Mouse (Mus musculus) myocyte (in vitro differentiated cells): ENCODE data around the gene Klk10.

ENCODE experiments used
- CEBPB ChIP-seq: IDR thresholded peaks from 2 replicates; pipeline ENCODE4 v1.6.1; 2011; ENCODE audit warnings: mild to moderate bottlenecking, moderate library complexity; ENCODE audit not compliant: poor library complexity, insufficient read depth, severe bottlenecking
- E2F4 ChIP-seq: IDR thresholded peaks from one replicate; pipeline ENCODE4 v1.6.1; 2011; ENCODE audit warnings: mild to moderate bottlenecking, control low read depth, moderate library complexity; ENCODE audit not compliant: insufficient read depth
- MAX ChIP-seq: IDR thresholded peaks from one replicate; pipeline ENCODE4 v1.6.1; 2011; ENCODE audit warnings: low read depth, mild to moderate bottlenecking, control low read depth
- MYOD1 ChIP-seq, 3 experiments: IDR thresholded peaks; one replicate each; pipeline ENCODE4 v1.6.1; 2011; ENCODE audit warnings: control low read depth in 2 of 3, low read depth in 2 of 3, mild to moderate bottlenecking in 2 of 3, moderate library complexity in 1 of 3; ENCODE audit not compliant: insufficient read length in 2 of 3, control insufficient read depth in 1 of 3
- POLR2A ChIP-seq: IDR thresholded peaks from one replicate; pipeline ENCODE4 v1.6.1; 2011; ENCODE audit warnings: low read depth, mild to moderate bottlenecking, control low read depth, moderate library complexity; ENCODE audit not compliant: insufficient read length
- POLR2AphosphoS2 ChIP-seq: IDR thresholded peaks from one replicate; pipeline ENCODE4 v1.6.1; 2011; ENCODE audit warnings: low read depth, control low read depth; ENCODE audit not compliant: insufficient read length
- REST ChIP-seq: IDR thresholded peaks from one replicate; pipeline ENCODE4 v1.6.1; 2011; ENCODE audit warnings: mild to moderate bottlenecking, control low read depth, moderate library complexity; ENCODE audit not compliant: insufficient read depth, insufficient read length
- SRF ChIP-seq: IDR thresholded peaks from one replicate; pipeline ENCODE4 v1.6.1; 2011; ENCODE audit warnings: low read depth; ENCODE audit not compliant: control insufficient read depth, insufficient read length
- TCF12 ChIP-seq: IDR thresholded peaks from one replicate; pipeline ENCODE4 v1.6.1; 2011; ENCODE audit warnings: mild to moderate bottlenecking, control low read depth; ENCODE audit not compliant: poor library complexity, insufficient read depth, severe bottlenecking
- USF1 ChIP-seq: IDR thresholded peaks from one replicate; pipeline ENCODE4 v1.6.1; 2011; ENCODE audit warnings: low read depth, mild to moderate bottlenecking, control low read depth, moderate library complexity

- no peak for TF ChIP-seq POLR2A
- TF ChIP-seq POLR2AphosphoS2, result no peak
- no peak for TF ChIP-seq MAX
- TF ChIP-seq TCF12, result no peak
- no peak for TF ChIP-seq MYOD1 (IDR thresholded peaks at IDR 0.05; ENCODE audit: control insufficient read depth in 1 of 3, insufficient read length in 2 of 3, low read depth in 2 of 3)
- no peak for TF ChIP-seq E2F4
- TF ChIP-seq USF1, result no peak
- TF ChIP-seq REST, result no peak
- no peak for TF ChIP-seq CEBPB
- TF ChIP-seq SRF, result no peak
Observed at GRCm38 (mm10) chr7:43747788-43748187, 33.0 kb upstream of the Klk10 start.
